Mouse (Mus musculus) lung, embryonic 14.5 days (tissue): ENCODE data around the gene Thbs1. TPM values are rescaled to one million over a fixed set of nuclear protein-coding genes. Genes with fewer than 3 reads are reported as not detected.

Experiments
- ATAC-seq: fragments of 200-750 bp; cut with Nextera tagmentation; 2 replicates; pipeline ENCODE4 v1.8.0; 2017; ENCODE audit warnings: mild to moderate bottlenecking, moderate TSS enrichment, moderate library complexity; ENCODE audit not compliant: insufficient read depth
- DNase-seq: peaks from one replicate; pipeline ENCODE4 v3.0.0-alpha.2; 2015
- H3K27ac ChIP-seq: fragments of 300-500 bp; sonication (generic); 2 replicates; pipeline ENCODE4 v1.5.1; 2014; ENCODE audit warnings: low read depth, mild to moderate bottlenecking, moderate library complexity
- H3K27me3 ChIP-seq: fragments of 300-500 bp; sonication (generic); 2 replicates; pipeline ENCODE4 v1.6.1; 2014; ENCODE audit warnings: low read length, control low read depth; ENCODE audit not compliant: insufficient read depth
- H3K36me3 ChIP-seq: fragments of 300-500 bp; sonication (generic); 2 replicates; pipeline ENCODE4 v1.6.1; 2014; ENCODE audit warnings: control low read depth; ENCODE audit not compliant: insufficient read depth
- H3K4me1 ChIP-seq: fragments of 300-500 bp; sonication (generic); 2 replicates; pipeline ENCODE4 v1.6.1; 2014; ENCODE audit warnings: antibody characterized with exemption, control low read depth; ENCODE audit not compliant: insufficient read depth
- H3K4me2 ChIP-seq: fragments of 300-500 bp; sonication (generic); 2 replicates; pipeline ENCODE4 v1.6.1; 2014; ENCODE audit warnings: mild to moderate bottlenecking
- H3K4me3 ChIP-seq: fragments of 300-500 bp; sonication (generic); 2 replicates; pipeline ENCODE4 v1.5.1; 2014; ENCODE audit warnings: low read depth, low read length
- H3K9ac ChIP-seq: fragments of 300-500 bp; sonication (generic); 2 replicates; pipeline ENCODE4 v1.6.1; 2014
- H3K9me3 ChIP-seq: fragments of 300-500 bp; sonication (generic); 2 replicates; pipeline ENCODE4 v1.6.1; 2016; ENCODE audit warnings: low read depth, low read length, control low read depth
- CTCF ChIP-seq: IDR thresholded peaks from 2 replicates; pipeline ENCODE4 v1.5.1; 2016; ENCODE audit warnings: antibody characterized with exemption, low read depth
- WGBS: fragments of 180-500 bp; shearing (Covaris S2); extraction: QIAGEN DNeasy Blood & Tissue Kit; methylation state at CpG from one replicate; pipeline ENCODE4 v1.1.7; 2014; 5-methylcytosine and 5-hydroxymethylcytosine counted together
- polyA plus RNA-seq: library from polyadenylated mRNA; unstranded; fragments of >200 nt; fragmentation: Nextera tagmentation; extraction: Ambion mirVana; gene quantifications from 2 replicates; pipeline ENCODE4 v1.2.1, GENCODE M21; 2014

Gene Thbs1
- polyA plus RNA-seq: 248 and 287 TPM in 2 replicates

DNA sequence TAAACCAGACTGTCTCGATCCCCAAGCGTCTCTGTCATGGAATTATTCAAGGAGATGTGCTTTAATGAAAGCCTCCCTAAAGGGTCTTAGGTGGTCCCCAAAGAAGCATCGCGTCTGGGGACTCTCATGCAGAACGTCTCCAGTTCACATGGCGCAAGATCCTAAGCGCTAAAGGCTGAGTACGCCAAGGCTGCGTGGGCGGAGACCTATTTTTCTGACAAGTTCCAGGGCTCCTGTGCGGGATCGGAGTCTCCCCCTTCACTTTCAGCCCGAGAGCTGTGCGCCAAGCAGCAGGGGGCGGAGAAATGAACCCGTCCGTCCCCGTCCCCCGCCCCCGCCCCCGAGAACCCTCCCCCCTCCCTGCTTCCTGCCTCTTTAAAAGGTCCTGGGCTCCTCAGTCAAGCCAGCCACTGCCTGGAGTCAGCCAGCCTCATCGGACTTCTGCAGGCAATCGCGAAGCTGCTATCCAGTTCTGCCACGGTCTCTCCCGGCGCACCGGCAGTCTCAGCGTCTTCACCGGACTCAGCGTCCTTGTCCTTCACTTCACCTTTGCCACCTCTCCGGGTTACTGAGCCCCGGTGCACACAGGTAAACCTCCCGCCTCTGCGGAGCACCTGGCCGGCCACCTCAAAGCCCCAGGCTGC is at the start of gene Thbs1:
TSS of gene Thbs1 (plus strand) at position 389 of the 644 bp plus-strand sequence.
- Histone ChIP-seq H3K4me2 (peak within 1 kb of the TSS; percentile 80), H3K9me3 (no peaks in the 10 kb centered on the region), H3K27me3 (no peaks in the 10 kb centered on the region), H3K4me3 (peak within 1 kb of the TSS; percentile 64), H3K27ac (peak within 1 kb of the TSS; percentile 82), H3K4me1 (peaks cover 15% of the 10 kb centered on the region), H3K9ac (peak within 1 kb of the TSS; percentile 79), H3K36me3 (peaks cover 38% of the 10 kb centered on the region)
- no peak; the same call in 1 of the 2 replicates for TF ChIP-seq CTCF
- WGBS: under 1% methylated on average over 36 of the region's 36 CpGs
- DNase-seq (peak; percentile 96), ATAC-seq (peak; percentile 90)

DNA sequence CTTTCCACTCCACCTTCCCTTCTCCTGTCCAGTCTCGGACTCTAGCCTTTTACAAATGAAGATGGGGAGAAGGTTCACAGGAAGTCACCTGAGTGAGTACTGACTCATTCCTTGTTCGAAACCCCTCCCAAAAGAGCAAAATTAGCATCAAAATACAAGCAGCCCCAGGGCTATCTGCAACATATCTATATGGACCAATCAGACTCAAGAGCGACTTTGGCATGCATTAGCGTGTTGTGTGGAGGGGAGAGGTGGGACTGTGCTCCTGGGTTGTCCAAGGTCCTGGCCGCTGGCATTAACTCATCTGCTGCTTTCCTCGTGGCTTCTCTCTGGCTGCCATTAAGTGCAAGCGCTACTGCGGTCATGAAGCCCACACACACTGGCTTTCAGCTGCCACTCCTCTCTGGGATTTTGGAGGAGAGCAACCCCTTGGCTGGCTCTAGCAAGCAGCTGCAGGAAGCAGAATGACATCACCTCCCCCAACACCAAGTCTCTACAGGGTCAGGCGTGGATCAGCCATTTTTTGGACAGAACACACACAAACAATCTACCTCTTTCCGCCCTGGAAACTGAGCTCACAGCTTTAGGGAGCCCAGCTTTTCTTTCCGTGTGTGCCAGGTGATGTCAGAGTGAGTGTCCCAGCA is 47.4 kb upstream of the Thbs1 start:
- ATAC-seq: peak; percentile 27; the same call in 1 of the 2 replicates
- H3K9me3 ChIP-seq: no peaks in the 10 kb centered on the region
- no peaks in the 10 kb centered on the region for H3K36me3 ChIP-seq
- DNase-seq: peak; percentile 46
- H3K27ac ChIP-seq: 0 out of 2 replicates have a peak overlapping the region, but pooled peaks have one; percentile 1
- 77% methylated on average over 11 of the region's 11 CpGs for WGBS
- no peak overlapping the region for H3K4me2 ChIP-seq
- no peaks in the 10 kb centered on the region for H3K27me3 ChIP-seq
- no peaks in the 10 kb centered on the region for H3K4me1 ChIP-seq
- no peak overlapping the region for H3K4me3 ChIP-seq
- no peak for TF ChIP-seq CTCF
- no peak overlapping the region for H3K9ac ChIP-seq

DNA sequence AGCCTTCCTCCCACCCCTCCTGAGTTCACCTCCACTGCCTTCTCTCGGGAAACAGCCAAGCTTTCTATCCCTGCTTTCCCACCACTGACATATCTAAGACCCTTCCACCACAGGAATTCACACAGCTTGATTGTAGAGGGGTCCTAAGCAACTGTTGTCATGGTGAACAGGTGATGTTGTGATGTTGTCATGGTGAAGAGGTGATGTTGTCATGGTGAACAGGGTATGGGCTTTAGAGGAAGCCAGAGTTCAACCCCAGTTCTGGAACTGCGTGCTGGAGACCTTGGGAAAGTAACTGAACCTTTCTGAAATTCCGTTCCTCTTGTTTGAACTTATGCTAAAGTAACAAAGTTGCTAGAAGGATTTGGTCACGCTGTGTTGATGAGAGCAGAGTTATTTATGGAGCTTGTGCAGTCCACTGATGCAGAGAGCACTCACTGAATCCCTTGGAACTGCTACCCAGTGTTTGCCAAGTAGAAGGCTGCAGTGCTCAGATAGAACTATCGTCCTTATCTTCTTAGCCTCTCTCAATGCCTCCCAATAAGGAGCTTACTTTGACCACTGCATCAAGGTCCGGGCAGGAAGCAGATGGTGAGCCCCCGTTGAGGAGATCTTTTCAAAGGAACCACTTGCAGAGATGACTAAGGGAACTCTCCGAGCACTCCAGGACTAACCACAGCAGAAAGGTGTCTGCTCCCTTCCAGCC is 45.5 kb upstream of the Thbs1 start:
- Histone ChIP-seq H3K4me1 (no peaks in the 10 kb centered on the region), H3K4me2 (no peak overlapping the region), H3K27ac (no peak overlapping the region), H3K9me3 (no peaks in the 10 kb centered on the region), H3K9ac (no peak overlapping the region), H3K36me3 (no peaks in the 10 kb centered on the region), H3K4me3 (no peak overlapping the region), H3K27me3 (no peaks in the 10 kb centered on the region)
- TF ChIP-seq CTCF: no peak
- 66% methylated on average over 8 of the region's 8 CpGs for WGBS
- no peak for ATAC-seq
- no peak for DNase-seq

DNA sequence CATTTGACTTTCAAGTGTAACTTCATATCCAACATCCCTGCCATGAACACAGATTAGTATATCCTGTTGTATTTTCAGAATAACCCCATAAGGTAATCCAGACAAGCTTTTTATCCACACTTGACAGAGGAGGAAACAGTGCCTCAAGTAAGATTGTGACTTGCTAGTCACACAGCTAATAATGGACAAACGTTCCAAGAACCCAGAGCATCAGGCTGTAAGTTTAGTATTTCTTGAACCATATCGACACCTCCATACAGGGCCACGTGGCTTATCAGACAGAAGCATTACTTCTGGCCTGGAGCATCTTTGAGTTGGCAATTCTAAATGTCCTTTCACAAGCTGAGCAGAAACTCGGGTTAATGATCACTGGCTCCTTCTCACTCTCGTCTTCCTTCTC is 41.7 kb upstream of the Thbs1 start:
- TF ChIP-seq CTCF: no peak
- ATAC-seq: no peak
- 72% methylated on average over 5 of the region's 5 CpGs for WGBS

DNA sequence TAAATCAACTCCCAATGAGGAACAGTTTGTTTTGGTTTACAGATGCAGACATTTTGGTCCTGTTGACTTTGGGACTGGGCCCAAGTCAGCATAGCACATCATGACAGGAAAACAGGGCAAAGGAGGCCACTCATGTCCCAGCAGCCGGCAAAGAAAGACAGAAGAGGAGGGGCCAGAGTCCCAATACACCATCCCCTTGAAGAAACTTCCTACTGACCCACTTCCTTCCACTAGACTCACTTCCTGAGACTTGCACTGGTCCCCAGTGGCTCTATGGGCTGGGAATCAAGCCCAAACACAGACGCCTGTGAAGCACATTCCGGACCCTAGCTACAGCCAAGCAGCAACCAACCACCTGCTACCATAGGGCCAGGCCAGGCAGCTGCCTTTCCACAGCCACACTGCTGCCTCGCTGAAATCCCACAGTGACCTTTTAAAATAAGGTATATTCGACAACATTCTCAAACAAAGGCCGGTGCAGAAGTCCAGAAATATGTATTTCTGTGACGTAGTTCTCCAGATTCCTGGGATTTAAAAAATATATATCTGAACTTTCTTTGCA is 38.8 kb upstream of the Thbs1 start:
- WGBS: 84% methylated on average over 7 of the region's 7 CpGs
- Histone ChIP-seq H3K4me3 (no peak overlapping the region), H3K9ac (no peak overlapping the region), H3K9me3 (no peaks in the 10 kb centered on the region), H3K4me1 (no peaks in the 10 kb centered on the region), H3K27me3 (no peaks in the 10 kb centered on the region), H3K36me3 (no peaks in the 10 kb centered on the region), H3K4me2 (no peak overlapping the region), H3K27ac (no peak overlapping the region)
- no peak for TF ChIP-seq CTCF
- DNase-seq (no peak), ATAC-seq (no peak)

More for the DNA sequence above, 41.7 kb upstream of the Thbs1 start:
- Histone ChIP-seq H3K4me2 (no peak overlapping the region), H3K36me3 (no peaks in the 10 kb centered on the region), H3K4me3 (no peak overlapping the region), H3K9me3 (no peaks in the 10 kb centered on the region), H3K27ac (no peak overlapping the region), H3K27me3 (no peaks in the 10 kb centered on the region), H3K4me1 (no peaks in the 10 kb centered on the region), H3K9ac (no peak overlapping the region)
- DNase-seq: no peak

DNA sequence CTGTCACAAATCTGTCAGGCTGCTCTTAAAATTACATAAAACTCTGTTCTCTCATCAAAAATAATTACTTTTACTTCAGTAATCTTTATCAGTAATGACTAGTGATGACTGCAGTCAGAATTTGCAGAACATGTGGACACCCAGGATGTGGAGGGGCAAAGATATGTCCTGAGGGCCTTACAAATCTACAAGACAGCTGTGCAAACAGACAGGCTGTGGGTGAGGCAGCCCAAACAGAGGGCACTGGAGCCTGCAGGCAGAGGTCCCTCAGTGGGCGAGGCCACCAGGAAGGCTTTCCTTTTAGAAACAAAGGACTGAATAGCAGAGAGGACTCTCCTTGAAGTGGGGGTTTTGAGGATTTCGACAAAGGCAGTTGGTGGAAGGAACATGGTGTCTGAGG is 37.6 kb upstream of the Thbs1 start:
- WGBS: 49% methylated on average over 2 of the region's 2 CpGs
- Histone ChIP-seq H3K9ac (no peak overlapping the region), H3K27ac (no peak overlapping the region), H3K4me1 (no peaks in the 10 kb centered on the region), H3K4me3 (no peak overlapping the region), H3K4me2 (no peak overlapping the region), H3K36me3 (no peaks in the 10 kb centered on the region), H3K9me3 (no peaks in the 10 kb centered on the region), H3K27me3 (no peaks in the 10 kb centered on the region)
- DNase-seq (no peak), ATAC-seq (no peak)
- no peak for TF ChIP-seq CTCF

DNA sequence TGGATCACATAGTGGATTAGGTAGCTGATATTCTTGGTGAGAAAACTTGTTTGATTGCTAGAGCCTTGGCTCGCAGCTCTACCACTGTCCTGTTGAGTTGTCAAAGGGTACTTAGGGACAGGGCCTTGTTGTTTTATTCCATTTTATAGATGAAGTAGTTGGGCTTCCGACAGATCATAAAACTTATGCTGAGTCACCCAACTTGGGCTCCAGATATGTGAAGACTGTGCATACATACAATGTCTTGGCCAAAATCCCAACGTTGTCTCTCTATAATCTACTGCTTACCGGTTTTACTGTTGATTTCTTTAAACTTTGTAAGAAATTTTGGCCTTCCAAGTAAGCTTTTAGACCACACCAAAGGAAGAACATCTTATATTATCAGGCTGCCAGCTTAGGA is 36.5 kb upstream of the Thbs1 start:
- no peak for ATAC-seq
- WGBS: 77% methylated on average over 4 of the region's 4 CpGs
- H3K36me3 ChIP-seq: no peaks in the 10 kb centered on the region

More for the DNA sequence above, 36.5 kb upstream of the Thbs1 start:
- no peaks in the 10 kb centered on the region for H3K9me3 ChIP-seq
- no peak for DNase-seq
- H3K9ac ChIP-seq: no peak overlapping the region
- no peaks in the 10 kb centered on the region for H3K27me3 ChIP-seq
- TF ChIP-seq CTCF: no peak
- no peak overlapping the region for H3K4me2 ChIP-seq
- H3K4me1 ChIP-seq: no peaks in the 10 kb centered on the region
- H3K27ac ChIP-seq: no peak overlapping the region
- no peak overlapping the region for H3K4me3 ChIP-seq
